Mouse (Mus musculus) heart, adult 2 months (tissue): ENCODE measurements around the gene Hspb9. TPM values are rescaled to one million over a fixed set of nuclear protein-coding genes. Genes with fewer than 3 reads are reported as not detected.

Experiments
- DNase-seq, 2 experiments: peaks; one replicate each; pipeline ENCODE4 v3.0.0; 2021
- H3K27ac ChIP-seq: fragments of 200-600 bp; 2 replicates; pipeline ENCODE4 v1.8.1; 2022
- H3K27me3 ChIP-seq: fragments of 200-500 bp; 2 replicates; pipeline ENCODE4 v1.6.1; 2012; ENCODE audit warnings: mild to moderate bottlenecking, low read length, inconsistent platforms, mixed read lengths; ENCODE audit not compliant: control insufficient read depth, insufficient read depth
- H3K36me3 ChIP-seq: fragments of 200-500 bp; 2 replicates; pipeline ENCODE4 v1.6.1; 2012; ENCODE audit warnings: low read length, inconsistent platforms; ENCODE audit not compliant: control insufficient read depth, insufficient read depth
- H3K4me1 ChIP-seq: fragments of 200-500 bp; 2 replicates; pipeline ENCODE4 v1.6.1; 2011; ENCODE audit warnings: low read length; ENCODE audit not compliant: control insufficient read depth, insufficient read depth
- H3K4me3 ChIP-seq: fragments of 200-600 bp; 2 replicates; pipeline ENCODE4 v1.8.1; 2022
- H3K79me2 ChIP-seq: fragments of 200-500 bp; replicated peaks from 2 replicates; pipeline ENCODE4 v1.6.1; 2012; ENCODE audit warnings: mild to moderate bottlenecking, inconsistent platforms, low read length, moderate library complexity, mixed read lengths; ENCODE audit not compliant: control insufficient read depth, insufficient read depth
- H3K9ac ChIP-seq: fragments of 200-500 bp; 2 replicates; pipeline ENCODE4 v1.6.1; 2012; ENCODE audit warnings: low read depth, mild to moderate bottlenecking, control low read depth, inconsistent platforms, low read length, mixed read lengths
- CTCF ChIP-seq: fragments of 200-600 bp; IDR thresholded peaks from 2 replicates; pipeline ENCODE4 v1.8.1; 2022; ENCODE audit warnings: antibody characterized with exemption, mild to moderate bottlenecking, moderate library complexity
- EP300 ChIP-seq: fragments of 200-500 bp; IDR thresholded peaks from 2 replicates; pipeline ENCODE4 v1.6.1; 2011; ENCODE audit warnings: low read depth, low read length, control low read depth; ENCODE audit not compliant: insufficient read depth
- POLR2A ChIP-seq: fragments of 200-500 bp; IDR thresholded peaks from 2 replicates; pipeline ENCODE4 v1.6.1; 2011; ENCODE audit warnings: mild to moderate bottlenecking, low read depth, low read length, control low read depth; ENCODE audit not compliant: insufficient read depth
- WGBS: fragments of 180-500 bp; shearing (Covaris S2); methylation state at CpG from one replicate; pipeline ENCODE4 v1.1.7; 2018; 5-methylcytosine and 5-hydroxymethylcytosine counted together
- intact Hi-C: fragments of 180-260 bp; cut with DNase I; formaldehyde crosslinking; loops from one replicate; pipeline ENCODE4 v1.15.1; 2025
- polyA plus RNA-seq: library from polyadenylated mRNA; depleted of rRNA; stranded (reverse); fragments of >200 nt; gene quantifications from 2 replicates; pipeline ENCODE4 v1.2.3, GENCODE M21; 2012
- total RNA-seq, 2 experiments: library from RNA; stranded (reverse); gene quantifications; 2 replicates each; pipeline ENCODE4 v1.2.3; 2021

Gene Hspb9
- total and polyA plus RNA-seq, 3 experiments, result 0.62 TPM; not detected in 2

DNA sequence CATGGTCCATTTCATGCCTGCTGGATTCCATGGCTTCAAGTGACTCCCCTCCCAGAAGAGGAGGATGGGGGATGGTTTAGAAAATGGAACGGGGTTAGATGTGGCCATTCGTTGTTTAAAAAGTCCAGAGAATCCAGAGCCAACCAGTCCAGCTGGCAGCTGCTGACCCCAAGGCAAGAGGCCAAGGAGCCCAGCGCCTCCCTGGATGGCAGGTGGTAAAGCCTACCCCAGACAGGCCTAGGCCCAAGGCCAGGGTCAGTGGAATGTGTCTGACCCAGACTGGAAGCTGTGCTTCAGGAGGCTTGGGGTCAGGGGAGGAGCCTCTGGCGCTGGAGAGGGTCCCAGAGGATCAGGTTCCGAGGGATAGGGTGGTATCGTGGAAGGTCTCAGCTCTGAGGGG, 27.7 kb downstream of the Hspb9 start:
- Histone ChIP-seq H3K27ac (no peak overlapping the region), H3K79me2 (peaks cover 2% of the 10 kb centered on the region; the same call in 1 of the 2 replicates), H3K4me3 (no peak overlapping the region), H3K9ac (no peak overlapping the region), H3K4me1 (peaks cover 6% of the 10 kb centered on the region), H3K36me3 (no peaks in the 10 kb centered on the region), H3K27me3 (no peaks in the 10 kb centered on the region)
- no peak for TF ChIP-seq POLR2A
- TF ChIP-seq EP300, result no peak
- TF ChIP-seq CTCF, result no peak
- DNase-seq, result peak in 1 of 2 experiments; percentile 64
- 50% methylated on average over 6 of the region's 6 CpGs for whole genome bisulfite sequencing
- intact Hi-C loops, result no loop called here

DNA sequence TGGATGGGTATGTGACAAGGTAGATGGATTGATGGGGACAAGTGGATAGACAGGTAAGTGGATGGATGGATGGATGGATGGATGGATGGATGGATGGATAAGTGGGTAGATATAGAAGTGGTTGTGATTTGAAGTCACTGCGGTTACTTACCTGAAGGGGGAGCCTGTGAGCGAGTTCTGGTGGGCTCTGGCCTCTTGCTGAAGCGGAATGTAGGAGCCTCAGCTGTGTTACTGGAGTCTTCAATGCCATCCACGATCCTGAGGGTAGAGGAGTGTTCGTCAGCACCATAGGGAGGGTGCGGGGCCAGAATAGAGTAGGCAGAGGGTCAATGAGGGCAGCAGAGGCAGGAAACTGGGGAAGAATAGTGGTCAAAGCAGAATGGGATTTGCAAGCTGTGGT, 31.4 kb downstream of the Hspb9 start:
- Histone ChIP-seq H3K79me2 (no peaks in the 10 kb centered on the region), H3K4me1 (no peaks in the 10 kb centered on the region), H3K36me3 (no peaks in the 10 kb centered on the region), H3K4me3 (no peak overlapping the region), H3K9ac (no peak overlapping the region), H3K27me3 (no peaks in the 10 kb centered on the region), H3K27ac (no peak overlapping the region)
- 21% methylated on average over 6 of the region's 6 CpGs for WGBS
- intact Hi-C loops, result loop anchor here (2.0 kb wide), 1 partner anchor 16 kb away; no protein-coding TSS in a partner anchor
- TF ChIP-seq CTCF, result peak; percentile 77
- no peak for TF ChIP-seq POLR2A
- no peak for DNase-seq

DNA sequence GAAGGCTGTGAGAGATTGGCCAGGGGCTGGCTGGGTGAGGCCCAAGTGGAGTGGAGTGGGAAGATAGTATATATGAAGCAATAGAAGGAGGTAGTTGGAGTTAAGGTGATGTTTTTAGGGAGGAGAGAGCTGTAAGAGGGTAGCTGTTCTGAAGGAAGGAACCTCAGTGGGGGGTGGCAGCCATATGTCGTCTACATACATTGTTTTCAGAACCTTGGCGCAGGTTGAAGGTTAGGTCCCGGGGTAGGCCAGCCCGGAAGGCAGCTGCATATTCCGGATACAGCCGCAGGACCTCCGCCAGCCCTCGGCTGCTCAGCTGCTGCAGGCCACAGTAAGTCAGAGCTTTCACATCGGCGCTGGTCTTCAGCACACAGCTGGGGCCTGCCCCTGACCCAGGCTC, 32.9 kb downstream of the Hspb9 start:
- Histone ChIP-seq H3K9ac (no peak overlapping the region), H3K4me1 (no peaks in the 10 kb centered on the region), H3K27me3 (no peaks in the 10 kb centered on the region), H3K36me3 (no peaks in the 10 kb centered on the region), H3K27ac (no peak overlapping the region), H3K4me3 (no peak overlapping the region), H3K79me2 (no peaks in the 10 kb centered on the region)
- WGBS, result 74% methylated on average over 10 of the region's 10 CpGs
- intact Hi-C loops, result no loop called here
- DNase-seq, result no peak
- TF ChIP-seq EP300 (no peak), POLR2A (no peak), CTCF (no peak)

DNA sequence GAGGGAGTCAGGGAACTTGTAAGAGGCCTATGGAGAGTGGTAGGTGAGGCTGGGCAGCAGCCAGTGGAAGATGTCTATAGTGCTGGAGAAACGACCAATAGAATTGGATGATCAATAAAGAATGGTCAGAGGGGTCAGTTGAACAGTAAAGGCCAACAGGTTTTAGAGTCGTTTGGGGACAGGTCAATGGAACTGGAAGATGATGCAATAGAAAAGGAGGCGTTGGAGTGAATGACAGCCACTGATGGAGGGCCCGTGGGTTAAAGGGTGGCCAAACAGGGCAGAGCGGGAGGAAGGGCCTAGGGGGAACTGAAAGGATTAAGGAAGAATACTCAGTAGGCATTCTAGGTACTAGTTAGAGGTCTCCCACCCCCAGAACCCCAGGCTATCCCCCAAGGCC, 33.5 kb downstream of the Hspb9 start:
- intact Hi-C loops, result no loop called here

DNA sequence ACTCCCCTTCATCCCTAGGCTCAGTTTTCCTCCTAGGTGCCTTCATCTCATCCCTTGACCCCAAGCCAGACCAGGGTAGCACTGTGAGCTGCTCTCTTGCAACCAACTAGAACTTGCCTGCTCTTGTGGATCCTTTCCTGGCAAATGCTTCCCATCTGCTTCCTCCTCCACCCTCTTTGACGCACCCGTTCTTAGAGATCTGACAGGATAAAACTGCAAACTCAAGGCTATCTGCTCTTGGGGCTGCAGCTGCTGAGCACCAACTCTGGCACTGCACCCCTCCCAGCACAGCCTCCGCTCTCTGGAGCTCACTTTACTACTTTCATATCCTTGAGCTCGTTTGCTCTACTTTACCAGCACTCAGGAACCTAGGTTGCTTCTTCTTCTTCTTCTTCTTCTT, 35.0 kb downstream of the Hspb9 start:
- Histone ChIP-seq H3K27me3 (no peaks in the 10 kb centered on the region), H3K9ac (no peak overlapping the region), H3K27ac (no peak overlapping the region), H3K4me1 (no peaks in the 10 kb centered on the region), H3K79me2 (no peaks in the 10 kb centered on the region), H3K36me3 (no peaks in the 10 kb centered on the region), H3K4me3 (no peak overlapping the region)
- intact Hi-C loops, result no loop called here
- WGBS, result 46% methylated on average over 4 of the region's 4 CpGs
- TF ChIP-seq POLR2A (no peak), EP300 (no peak), CTCF (no peak)
- no peak for DNase-seq

More for the DNA sequence above, 33.5 kb downstream of the Hspb9 start:
- TF ChIP-seq CTCF, result no peak
- TF ChIP-seq POLR2A, result no peak
- no peak for TF ChIP-seq EP300
- no peak for DNase-seq
- no peaks in the 10 kb centered on the region for H3K27me3 ChIP-seq
- H3K4me3 ChIP-seq, result no peak overlapping the region
- no peaks in the 10 kb centered on the region for H3K79me2 ChIP-seq
- H3K9ac ChIP-seq, result no peak overlapping the region
- no peak overlapping the region for H3K27ac ChIP-seq
- WGBS, result 73% methylated on average over 5 of the region's 5 CpGs
- no peaks in the 10 kb centered on the region for H3K36me3 ChIP-seq
- no peaks in the 10 kb centered on the region for H3K4me1 ChIP-seq

DNA sequence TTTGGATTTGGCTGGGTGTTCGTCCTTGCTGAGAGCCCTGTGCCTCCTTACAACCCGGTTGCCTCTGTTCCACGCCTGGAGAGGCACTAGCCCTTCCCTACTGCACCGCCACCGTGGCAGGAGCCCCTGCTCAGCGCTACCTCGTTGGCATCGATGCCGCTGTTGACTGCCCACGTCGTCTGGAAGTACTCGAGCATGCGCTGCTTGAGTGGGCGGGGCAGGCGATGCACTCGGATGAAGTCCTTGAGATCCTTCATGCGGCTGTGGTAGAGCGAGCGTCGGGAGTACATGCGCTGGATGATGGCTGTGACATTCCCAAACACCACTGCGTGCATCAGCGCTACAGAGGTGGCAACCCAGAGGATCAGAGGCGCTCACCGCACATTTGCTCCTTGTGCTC, 35.8 kb downstream of the Hspb9 start:
- Histone ChIP-seq H3K9ac (no peak overlapping the region), H3K27me3 (no peaks in the 10 kb centered on the region), H3K27ac (no peak overlapping the region), H3K79me2 (no peaks in the 10 kb centered on the region), H3K36me3 (no peaks in the 10 kb centered on the region), H3K4me1 (no peaks in the 10 kb centered on the region), H3K4me3 (no peak overlapping the region)
- DNase-seq, result no peak
- intact Hi-C loops, result no loop called here
- WGBS, result 35% methylated on average over 25 of the region's 25 CpGs
- TF ChIP-seq POLR2A (no peak), EP300 (no peak), CTCF (no peak)

DNA sequence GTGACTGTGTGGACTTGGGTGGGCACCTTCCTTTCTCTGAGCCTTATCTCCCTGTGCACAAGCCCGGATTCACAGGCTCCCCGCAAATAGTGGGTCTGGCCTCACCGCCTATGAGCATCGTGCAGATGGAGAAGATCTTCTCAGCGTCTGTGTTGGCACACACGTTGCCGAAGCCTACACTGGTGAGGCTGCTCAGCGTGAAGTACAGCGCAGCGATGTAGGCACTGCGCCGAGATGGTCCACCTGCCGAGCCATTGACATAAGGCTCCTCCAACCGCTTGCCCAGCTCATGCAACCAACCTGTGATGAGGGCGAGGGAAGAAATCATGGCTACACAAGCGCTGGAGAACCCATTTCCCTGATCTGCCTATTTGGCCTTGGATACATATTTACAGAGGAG, 36.5 kb downstream of the Hspb9 start:
- Histone ChIP-seq H3K27me3 (no peaks in the 10 kb centered on the region), H3K27ac (no peak overlapping the region), H3K79me2 (no peaks in the 10 kb centered on the region), H3K9ac (no peak overlapping the region), H3K36me3 (no peaks in the 10 kb centered on the region), H3K4me1 (no peaks in the 10 kb centered on the region), H3K4me3 (no peak overlapping the region)
- TF ChIP-seq POLR2A (no peak), EP300 (no peak), CTCF (no peak)
- intact Hi-C loops, result no loop called here
- DNase-seq, result no peak
- 87% methylated on average over 16 of the region's 16 CpGs for WGBS
